Mouse (Mus musculus): ENCODE measurements at regions not wholly inside any gene's neighbourhood (a gene's known extent, or its start where the extent isn't known, plus 50 kb on each side); places are given as distances from the start of the nearest gene placed in this dataset.

- Histone ChIP-seq H3K27ac (ENCODE audit: low read depth, low read length) (no peak overlapping the region), H3K4me2 (ENCODE audit: low read depth) (no peak overlapping the region), H3K27me3 (ENCODE audit: insufficient read depth, low read length) (no peaks in the 10 kb centered on the region), H3K4me3 (ENCODE audit: low read depth, low read length) (no peak overlapping the region), H3K4me1 (ENCODE audit: insufficient read depth) (no peaks in the 10 kb centered on the region), H3K9me3 (ENCODE audit: low read length) (no peaks in the 10 kb centered on the region), H3K36me3 (ENCODE audit: insufficient read depth) (no peaks in the 10 kb centered on the region), H3K9ac (no peak overlapping the region)
- no peak for TF ChIP-seq CTCF (IDR thresholded peaks at IDR 0.05; ENCODE audit: low read depth)
- WGBS: 96% methylated on average over 6 of the region's 6 CpGs
- DNase-seq (no peak), ATAC-seq (no peak)
Measured at GRCm38 (mm10) chr13:31240546-31240945, 266.5 kb downstream of the Gm5447 start.

GRCm38 (mm10) chr13:31248996-31249395 lies 275.0 kb downstream of the Gm5447 start:
- H3K27me3 ChIP-seq (ENCODE audit: insufficient read depth, low read length): no peaks in the 10 kb centered on the region
- TF ChIP-seq CTCF (IDR thresholded peaks at IDR 0.05; ENCODE audit: low read depth): no peak
- no peak overlapping the region for H3K9ac ChIP-seq
- H3K4me1 ChIP-seq (ENCODE audit: insufficient read depth): no peaks in the 10 kb centered on the region
- 85% methylated on average over 3 of the region's 3 CpGs for WGBS
- ATAC-seq (peak; percentile 48; the same call in 1 of the 2 replicates), DNase-seq (no peak)
- H3K9me3 ChIP-seq (ENCODE audit: low read length): no peaks in the 10 kb centered on the region
- H3K4me3 ChIP-seq (ENCODE audit: low read depth, low read length): no peak overlapping the region
- H3K27ac ChIP-seq (ENCODE audit: low read depth, low read length): no peak overlapping the region
- no peaks in the 10 kb centered on the region for H3K36me3 ChIP-seq (ENCODE audit: insufficient read depth)
- no peak overlapping the region for H3K4me2 ChIP-seq (ENCODE audit: low read depth)

GRCm38 (mm10) chr13:31249525-31249924 lies 275.5 kb downstream of the Gm5447 start:
- H3K4me3 ChIP-seq (ENCODE audit: low read depth, low read length): no peak overlapping the region
- peak; percentile 89 for ATAC-seq
- no peaks in the 10 kb centered on the region for H3K9me3 ChIP-seq (ENCODE audit: low read length)
- WGBS: 56% methylated on average over 5 of the region's 5 CpGs
- no peak overlapping the region for H3K4me2 ChIP-seq (ENCODE audit: low read depth)
- H3K27me3 ChIP-seq (ENCODE audit: insufficient read depth, low read length): no peaks in the 10 kb centered on the region
- H3K4me1 ChIP-seq (ENCODE audit: insufficient read depth): no peaks in the 10 kb centered on the region
- no peak overlapping the region for H3K9ac ChIP-seq
- no peak overlapping the region for H3K27ac ChIP-seq (ENCODE audit: low read depth, low read length)
- H3K36me3 ChIP-seq (ENCODE audit: insufficient read depth): no peaks in the 10 kb centered on the region
- peak; percentile 85 for DNase-seq
- TF ChIP-seq CTCF (IDR thresholded peaks at IDR 0.05; ENCODE audit: low read depth): no peak

DNA sequence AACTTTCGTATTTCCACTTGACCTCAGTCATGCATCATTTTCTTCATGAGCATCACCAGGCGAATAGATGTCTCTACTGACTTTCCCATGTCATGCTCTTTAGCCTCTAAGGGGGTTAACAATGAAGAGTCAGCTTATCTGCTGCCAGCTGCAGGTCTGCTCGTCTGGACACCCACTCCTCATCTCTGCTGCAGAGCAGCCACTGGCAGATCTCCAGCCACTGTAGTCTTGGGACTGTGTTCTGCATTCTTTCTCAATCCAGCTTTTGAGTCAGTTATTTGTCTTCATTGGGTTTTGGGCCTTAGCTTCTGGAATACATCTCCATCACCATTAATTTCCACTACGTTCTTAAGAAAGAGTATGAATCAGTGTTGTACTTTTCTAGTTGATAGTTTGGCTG lies 280.0 kb downstream of the Gm5447 start:
- Histone ChIP-seq H3K27me3 (ENCODE audit: insufficient read depth, low read length) (0 out of 2 replicates have a peak, but pooled peaks cover 2% of the 10 kb centered on the region), H3K27ac (ENCODE audit: low read depth, low read length) (no peak overlapping the region), H3K4me1 (ENCODE audit: insufficient read depth) (no peaks in the 10 kb centered on the region), H3K4me3 (ENCODE audit: low read depth, low read length) (no peak overlapping the region), H3K4me2 (ENCODE audit: low read depth) (no peak overlapping the region), H3K9me3 (ENCODE audit: low read length) (no peaks in the 10 kb centered on the region), H3K9ac (no peak overlapping the region), H3K36me3 (ENCODE audit: insufficient read depth) (no peaks in the 10 kb centered on the region)
- TF ChIP-seq CTCF (IDR thresholded peaks at IDR 0.05; ENCODE audit: low read depth): no peak
- no peak for ATAC-seq
- WGBS: 83% methylated on average over 4 of the region's 4 CpGs
- DNase-seq: no peak

- no peaks in the 10 kb centered on the region for H3K4me1 ChIP-seq (ENCODE audit: insufficient read depth)
- H3K4me3 ChIP-seq (ENCODE audit: low read depth, low read length): no peak overlapping the region
- no peak overlapping the region for H3K27ac ChIP-seq (ENCODE audit: low read depth, low read length)
- no peak overlapping the region for H3K9ac ChIP-seq
- 0 out of 2 replicates have a peak, but pooled peaks cover 2% of the 10 kb centered on the region for H3K27me3 ChIP-seq (ENCODE audit: insufficient read depth, low read length)
- no peak overlapping the region for H3K4me2 ChIP-seq (ENCODE audit: low read depth)
- 85% methylated on average over 3 of the region's 3 CpGs for WGBS
- no peaks in the 10 kb centered on the region for H3K9me3 ChIP-seq (ENCODE audit: low read length)
- no peak for ATAC-seq
- no peaks in the 10 kb centered on the region for H3K36me3 ChIP-seq (ENCODE audit: insufficient read depth)
- no peak for TF ChIP-seq CTCF (IDR thresholded peaks at IDR 0.05; ENCODE audit: low read depth)
- no peak for DNase-seq
Measured at GRCm38 (mm10) chr13:31254744-31255143, 280.7 kb downstream of the Gm5447 start.

DNA sequence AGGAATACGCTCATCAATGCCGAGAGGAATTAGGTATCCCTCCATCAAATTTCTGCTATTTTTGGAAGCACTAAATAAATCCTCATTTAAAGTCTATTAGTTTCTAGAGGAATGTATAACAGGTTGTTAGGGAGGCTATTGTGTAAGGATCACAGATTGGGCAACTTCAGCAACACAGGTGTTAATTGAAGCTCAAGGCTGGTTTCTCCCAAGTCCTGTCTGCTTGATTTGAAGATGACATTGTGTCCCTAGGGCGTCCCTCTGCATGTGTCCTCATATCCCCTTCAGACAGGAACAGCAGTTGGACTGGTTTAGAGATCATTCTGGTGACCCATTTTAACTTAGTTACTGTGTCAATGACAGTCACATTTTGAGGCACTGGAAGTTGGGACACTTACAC lies 281.5 kb downstream of the Gm5447 start:
- TF ChIP-seq CTCF (IDR thresholded peaks at IDR 0.05; ENCODE audit: low read depth): no peak
- Histone ChIP-seq H3K36me3 (ENCODE audit: insufficient read depth) (no peaks in the 10 kb centered on the region), H3K4me2 (ENCODE audit: low read depth) (no peak overlapping the region), H3K9me3 (ENCODE audit: low read length) (no peaks in the 10 kb centered on the region), H3K9ac (no peak overlapping the region), H3K27me3 (ENCODE audit: insufficient read depth, low read length) (0 out of 2 replicates have a peak, but pooled peaks cover 2% of the 10 kb centered on the region), H3K27ac (ENCODE audit: low read depth, low read length) (no peak overlapping the region), H3K4me1 (ENCODE audit: insufficient read depth) (no peaks in the 10 kb centered on the region), H3K4me3 (ENCODE audit: low read depth, low read length) (no peak overlapping the region)
- DNase-seq (no peak), ATAC-seq (no peak)
- 94% methylated on average over 3 of the region's 3 CpGs for WGBS

- Histone ChIP-seq H3K9ac (no peak overlapping the region), H3K36me3 (ENCODE audit: insufficient read depth) (no peaks in the 10 kb centered on the region), H3K4me2 (ENCODE audit: low read depth) (no peak overlapping the region), H3K9me3 (ENCODE audit: low read length) (no peaks in the 10 kb centered on the region), H3K27ac (ENCODE audit: low read depth, low read length) (no peak overlapping the region), H3K27me3 (ENCODE audit: insufficient read depth, low read length) (no peaks in the 10 kb centered on the region), H3K4me3 (ENCODE audit: low read depth, low read length) (no peak overlapping the region), H3K4me1 (ENCODE audit: insufficient read depth) (no peaks in the 10 kb centered on the region)
- WGBS: 81% methylated on average over 3 of the region's 3 CpGs
- no peak for DNase-seq
- ATAC-seq: no peak
- TF ChIP-seq CTCF (IDR thresholded peaks at IDR 0.05; ENCODE audit: low read depth): no peak
Measured at GRCm38 (mm10) chr13:31267865-31268264, 288.1 kb upstream of the Foxq1 start.
